In genomic region chr17:80801991-80802390, GRCm38 (mm10) we compare ENCODE assay signal across 9 mouse cellular contexts.
A peak's percentile ranks its signal among the peaks of the same experiment; 100 is the strongest.
DNase-seq lines count a peak whose midpoint lies in the region; ATAC-seq lines count a peak whose summit lies in the region.
"Had no signal": no experiment of that assay in that cellular context is flagged by ENCODE, and none has a peak within 500 bp of the region (broad histone marks: within the 10 kb centered on the region; RNA-seq: fewer than 3 reads in every experiment).

No protein-coding gene starts in this region.

- no peaks in the 10 kb centered on the region for H3K36me3 ChIP-seq in kidney, embryonic 15.5 days
- H3K36me3 ChIP-seq in forebrain, embryonic 15.5 days, result no peaks in the 10 kb centered on the region
- no peaks in the 10 kb centered on the region for H3K36me3 ChIP-seq in midbrain, embryonic 11.5 days (ENCODE audit: control insufficient read depth, insufficient read depth, low read length)
- H3K36me3 ChIP-seq: liver, embryonic 13.5 days had no signal

- no peaks in the 10 kb centered on the region for H3K9me3 ChIP-seq in kidney, embryonic 15.5 days (replicated peaks)
- no peaks in the 10 kb centered on the region for H3K9me3 ChIP-seq in forebrain, embryonic 15.5 days
- H3K9me3 ChIP-seq in midbrain, embryonic 11.5 days (ENCODE audit: control insufficient read depth, low read length), result no peaks in the 10 kb centered on the region
- H3K9me3 ChIP-seq: liver, embryonic 13.5 days had no signal

- H3K4me1 ChIP-seq in kidney, embryonic 15.5 days, result peaks cover 30% of the 10 kb centered on the region
- H3K4me1 ChIP-seq in forebrain, embryonic 15.5 days, result peaks cover 16% of the 10 kb centered on the region
- no peaks in the 10 kb centered on the region for H3K4me1 ChIP-seq in midbrain, embryonic 11.5 days (ENCODE audit: control insufficient read depth, insufficient read depth, low read length)

- H3K27ac ChIP-seq in kidney, embryonic 15.5 days, result peak overlapping the region; percentile 68
- peak overlapping the region; percentile 74 for H3K27ac ChIP-seq in forebrain, embryonic 15.5 days (replicated peaks)
- no peak overlapping the region for H3K27ac ChIP-seq in midbrain, embryonic 11.5 days (ENCODE audit: low read depth, low read length)
- H3K27ac ChIP-seq: liver, embryonic 13.5 days had no signal

- no peak for DNase-seq in kidney, postnatal 36 days
- peak; percentile 38 for DNase-seq in cerebellum, adult 9-11 months
- DNase-seq in midbrain, embryonic 11.5 days (ENCODE audit: low spot score, missing footprints), result peak; percentile 81
- no peak for DNase-seq in gastrocnemius, postnatal 36 days
- DNase-seq in thymus, postnatal 14 days, result no peak
- DNase-seq in thymus, postnatal 25 days, result no peak
- DNase-seq: liver, embryonic 13.5 days had no signal

- intact Hi-C loops in gastrocnemius, postnatal 36 days (cut with DNase I), result no loop called here

- no peak overlapping the region for H3K4me3 ChIP-seq in kidney, embryonic 15.5 days (replicated peaks)
- no peak overlapping the region for H3K4me3 ChIP-seq in forebrain, embryonic 15.5 days
- H3K4me3 ChIP-seq in midbrain, embryonic 11.5 days (ENCODE audit: low read depth, low read length), result no peak overlapping the region
- H3K4me3 ChIP-seq: liver, embryonic 13.5 days had no signal

- 41% methylated on average over 8 of the region's 8 CpGs for WGBS in kidney, embryonic 15.5 days
- WGBS in forebrain, embryonic 15.5 days, result 39% methylated on average over 8 of the region's 8 CpGs
- WGBS in midbrain, embryonic 11.5 days, result 71% methylated on average over 8 of the region's 8 CpGs

- no peaks in the 10 kb centered on the region for H3K27me3 ChIP-seq in kidney, embryonic 15.5 days
- no peaks in the 10 kb centered on the region for H3K27me3 ChIP-seq in forebrain, embryonic 15.5 days
- no peaks in the 10 kb centered on the region for H3K27me3 ChIP-seq in midbrain, embryonic 11.5 days (ENCODE audit: control insufficient read depth, insufficient read depth, low read length)

- H3K4me2 ChIP-seq in kidney, embryonic 15.5 days, result peak overlapping the region; percentile 9
- H3K4me2 ChIP-seq in forebrain, embryonic 15.5 days (replicated peaks), result no peak overlapping the region
- H3K4me2 ChIP-seq in midbrain, embryonic 11.5 days, result no peak overlapping the region

- ATAC-seq in kidney, embryonic 15.5 days (replicated peaks; ENCODE audit: low FRiP score), result no peak
- no peak for ATAC-seq in forebrain, embryonic 15.5 days (replicated peaks)
- no peak for ATAC-seq in midbrain, embryonic 11.5 days (ENCODE audit: low FRiP score)

- no peak overlapping the region for H3K9ac ChIP-seq in kidney, embryonic 15.5 days
- H3K9ac ChIP-seq in forebrain, embryonic 15.5 days (replicated peaks), result no peak overlapping the region
- no peak overlapping the region for H3K9ac ChIP-seq in midbrain, embryonic 11.5 days (ENCODE audit: low read length)
- H3K9ac ChIP-seq: liver, embryonic 13.5 days had no signal

Comparison
In these comparisons a context has a peak if more than half of its experiments do, and no peak if none do; other contexts are left out.
1. DNase-seq: peak in cerebellum, adult 9-11 months (single experiment) and midbrain, embryonic 11.5 days (single experiment); none in kidney, postnatal 36 days (0 of 2), gastrocnemius, postnatal 36 days (0 of 2), thymus, postnatal 14 days (single experiment) and thymus, postnatal 25 days (single experiment).